Mouse (Mus musculus) heart, postnatal 0 days (tissue): ENCODE data around the gene BC003965. TPM values are rescaled to one million over a fixed set of nuclear protein-coding genes. Genes with fewer than 3 reads are reported as not detected.
A peak's percentile ranks its signal among the peaks of the same experiment; 100 is the strongest.

Experiments
- ATAC-seq: fragments of 200-750 bp; cut with Nextera tagmentation; 2 replicates; pipeline ENCODE4 v1.8.0; 2017; ENCODE audit warnings: low read depth, moderate number of reproducible peaks, moderate library complexity; ENCODE audit not compliant: insufficient read depth
- DNase-seq: peaks from one replicate; pipeline ENCODE4 v3.0.0-alpha.2; 2016; ENCODE audit warnings: low spot score
- H3K27ac ChIP-seq: fragments of 300-500 bp; sonication (generic); 2 replicates; pipeline ENCODE4 v1.5.1; 2014; ENCODE audit warnings: low read depth, mild to moderate bottlenecking
- H3K27me3 ChIP-seq: fragments of 300-500 bp; sonication (generic); 2 replicates; pipeline ENCODE4 v1.6.1; 2014; ENCODE audit warnings: low read length, mixed read lengths; ENCODE audit not compliant: control insufficient read depth, insufficient read depth
- H3K36me3 ChIP-seq: fragments of 300-500 bp; sonication (generic); replicated peaks from 2 replicates; pipeline ENCODE4 v1.6.1; 2014; ENCODE audit warnings: low read length, mixed read lengths; ENCODE audit not compliant: control insufficient read depth, insufficient read depth
- H3K4me1 ChIP-seq: fragments of 300-500 bp; sonication (generic); 2 replicates; pipeline ENCODE4 v1.6.1; 2014; ENCODE audit warnings: antibody characterized with exemption; ENCODE audit not compliant: control insufficient read depth, insufficient read depth
- H3K4me2 ChIP-seq: fragments of 300-500 bp; sonication (generic); 2 replicates; pipeline ENCODE4 v1.6.1; 2014; ENCODE audit warnings: low read depth, mild to moderate bottlenecking, low read length, moderate library complexity
- H3K4me3 ChIP-seq: fragments of 300-500 bp; sonication (generic); 2 replicates; pipeline ENCODE4 v1.5.1; 2014; ENCODE audit warnings: low read depth, low read length
- H3K9ac ChIP-seq: fragments of 300-500 bp; sonication (generic); replicated peaks from 2 replicates; pipeline ENCODE4 v1.6.1; 2014; ENCODE audit warnings: low read depth, low read length, mixed read lengths
- H3K9me3 ChIP-seq: fragments of 300-500 bp; sonication (generic); replicated peaks from 2 replicates; pipeline ENCODE4 v1.6.1; 2016; ENCODE audit warnings: low read length; ENCODE audit not compliant: control insufficient read depth
- CTCF ChIP-seq: IDR thresholded peaks from 2 replicates; pipeline ENCODE4 v1.5.1; 2016; ENCODE audit warnings: antibody characterized with exemption, control low read depth, low read depth
- EP300 ChIP-seq: IDR thresholded peaks from 2 replicates; pipeline ENCODE4 v1.6.1; 2016; ENCODE audit warnings: antibody characterized with exemption, low read depth
- WGBS: fragments of 180-500 bp; shearing (Covaris S2); extraction: QIAGEN DNeasy Blood & Tissue Kit; methylation state at CpG from one replicate; pipeline ENCODE4 v1.1.7; 2014; 5-methylcytosine and 5-hydroxymethylcytosine counted together
- polyA plus RNA-seq: library from polyadenylated mRNA; unstranded; fragments of >200 nt; fragmentation: Nextera tagmentation; extraction: Ambion mirVana; gene quantifications from 2 replicates; pipeline ENCODE4 v1.2.1, GENCODE M21; 2015
- total RNA-seq: library from RNA; depleted of rRNA; stranded (reverse); fragments of >200 nt; gene quantifications from 2 replicates; pipeline ENCODE4 v1.2.3, GENCODE M21; 2014; ENCODE audit warnings: low replicate concordance

BC003965 gene
- total and polyA plus RNA-seq, 2 experiments from 2014 or later = 17.3 to 26.5 TPM

GRCm38 (mm10) chr17:25184961-25185360, 607 bp downstream of the BC003965 start:
- DNase-seq (no peak), ATAC-seq (no peak)
- no peaks in the 10 kb centered on the region for H3K9me3 ChIP-seq
- H3K27me3 ChIP-seq = 0 out of 2 replicates have a peak, but pooled peaks cover 6% of the 10 kb centered on the region
- peak overlapping the region; percentile 68 for H3K27ac ChIP-seq
- peak overlapping the region; percentile 78 for H3K4me3 ChIP-seq
- peaks cover 22% of the 10 kb centered on the region for H3K4me1 ChIP-seq
- H3K9ac ChIP-seq = peak overlapping the region; percentile 70
- WGBS = 8% methylated on average over 17 of the region's 17 CpGs
- no peaks in the 10 kb centered on the region for H3K36me3 ChIP-seq
- peak overlapping the region; percentile 96 for H3K4me2 ChIP-seq
- TF ChIP-seq CTCF (no peak), EP300 (no peak)

DNA sequence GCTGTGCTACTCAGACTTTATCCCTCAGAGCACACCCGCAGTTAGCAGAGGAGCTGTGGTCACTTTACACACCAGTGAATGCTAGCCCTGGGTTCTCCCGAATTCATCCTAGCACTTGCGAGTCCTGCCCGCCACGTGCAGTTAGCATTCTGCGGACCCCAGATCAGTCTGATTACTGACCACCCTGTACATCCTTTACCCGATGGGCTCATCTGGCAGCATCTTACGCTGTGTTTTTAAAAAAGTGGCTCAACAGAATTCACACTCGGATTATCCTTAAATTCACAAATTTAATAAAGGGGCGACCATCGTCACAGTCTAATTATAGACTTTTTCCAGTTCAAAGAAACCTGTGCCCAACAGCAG, 3.4 kb downstream of the BC003965 start:
- Histone ChIP-seq H3K4me1 (peaks cover 24% of the 10 kb centered on the region), H3K4me2 (peak overlapping the region; percentile 80), H3K27me3 (no peaks in the 10 kb centered on the region), H3K27ac (peak overlapping the region; percentile 80), H3K4me3 (peak overlapping the region; percentile 75), H3K36me3 (peaks cover 11% of the 10 kb centered on the region; the same call in 1 of the 2 replicates), H3K9me3 (no peaks in the 10 kb centered on the region), H3K9ac (peak overlapping the region; percentile 81)
- no peak for TF ChIP-seq EP300
- DNase-seq (no peak), ATAC-seq (no peak)
- WGBS = 4% methylated on average over 11 of the region's 11 CpGs

GRCm38 (mm10) chr17:25188150-25189031, 4.0 kb downstream of the BC003965 start, which contains the start of gene Unkl:
Unkl (plus strand) TSS chr17:25188397.
- H3K4me2 ChIP-seq = peak within 1 kb of the TSS; percentile 80
- peaks cover 16% of the 10 kb centered on the region; the same call in 1 of the 2 replicates for H3K36me3 ChIP-seq
- H3K9me3 ChIP-seq = no peaks in the 10 kb centered on the region
- H3K27me3 ChIP-seq = no peaks in the 10 kb centered on the region
- WGBS = under 1% methylated on average over 96 of the region's 104 CpGs
- H3K4me1 ChIP-seq = peaks cover 24% of the 10 kb centered on the region
- H3K27ac ChIP-seq = peak within 1 kb of the TSS; percentile 80
- ATAC-seq = peak; percentile 54
- TF ChIP-seq CTCF (no peak), EP300 (no peak)
- peak; percentile 46 for DNase-seq
- H3K9ac ChIP-seq = peak within 1 kb of the TSS; percentile 81
- H3K4me3 ChIP-seq = peak within 1 kb of the TSS; percentile 75

- ATAC-seq = no peak
- DNase-seq = no peak
- Histone ChIP-seq H3K36me3 (peaks cover 23% of the 10 kb centered on the region; the same call in 1 of the 2 replicates), H3K4me2 (peak overlapping the region; percentile 80), H3K4me3 (peak overlapping the region; percentile 75), H3K9me3 (no peaks in the 10 kb centered on the region), H3K4me1 (peaks cover 18% of the 10 kb centered on the region), H3K9ac (peak overlapping the region; percentile 81), H3K27me3 (no peaks in the 10 kb centered on the region), H3K27ac (no peak overlapping the region)
- TF ChIP-seq CTCF (no peak), EP300 (no peak)
- WGBS = 2% methylated on average over 16 of the region's 16 CpGs
Measured at GRCm38 (mm10) chr17:25189091-25189490, 4.7 kb downstream of the BC003965 start.

DNA sequence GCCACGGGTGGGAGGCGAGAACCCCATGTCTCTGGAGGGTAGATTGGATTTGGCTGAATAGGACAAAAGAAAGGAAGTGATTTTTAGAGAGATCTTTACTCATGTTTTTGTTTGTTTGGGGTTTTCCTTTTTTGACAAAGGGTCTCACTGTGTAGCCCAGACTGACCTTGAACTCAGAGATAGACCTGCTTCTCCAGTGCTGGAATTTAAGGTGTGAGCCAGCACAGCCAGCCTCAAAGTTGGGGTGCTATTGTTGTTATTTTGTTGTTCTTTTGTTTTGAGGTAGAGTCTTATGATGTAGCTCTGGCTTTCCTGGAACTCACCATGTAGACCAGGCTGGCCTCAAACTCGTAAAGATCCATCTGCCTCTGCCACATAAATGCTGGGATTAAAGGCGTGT, 18.0 kb downstream of the BC003965 start:
- H3K36me3 ChIP-seq = peaks cover 68% of the 10 kb centered on the region
- H3K27ac ChIP-seq = no peak overlapping the region
- no peak overlapping the region for H3K4me3 ChIP-seq
- 89% methylated on average over 4 of the region's 4 CpGs for WGBS
- no peaks in the 10 kb centered on the region for H3K4me1 ChIP-seq
- no peak for ATAC-seq
- no peak overlapping the region for H3K9ac ChIP-seq
- no peaks in the 10 kb centered on the region for H3K27me3 ChIP-seq
- no peaks in the 10 kb centered on the region for H3K9me3 ChIP-seq
- no peak for DNase-seq
- H3K4me2 ChIP-seq = no peak overlapping the region
- TF ChIP-seq EP300 = no peak
- TF ChIP-seq CTCF = no peak
